Mouse (Mus musculus): ENCODE data around the gene Vti1a.

DNA sequence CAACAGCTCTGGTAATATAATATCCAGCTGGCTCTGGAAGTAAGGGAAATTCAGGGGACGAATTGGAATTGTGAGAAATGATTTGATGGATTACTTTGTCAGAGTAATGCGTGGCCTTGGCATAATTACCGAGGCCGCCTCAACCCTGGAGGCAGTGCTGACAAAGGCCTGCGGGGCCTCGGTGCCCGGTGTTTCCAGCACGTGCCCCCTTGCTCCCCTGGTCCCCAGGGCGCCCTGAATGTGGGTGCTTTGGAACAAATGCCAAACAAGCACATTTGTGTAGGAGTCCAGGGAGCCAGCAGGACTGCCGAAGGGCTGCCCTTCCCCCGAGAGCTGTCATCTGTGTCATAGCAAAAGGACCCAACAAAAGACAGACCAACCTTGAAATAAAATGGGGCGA lies 281.9 kb downstream of the Vti1a start:
- no peak for TF ChIP-seq CTCF (IDR thresholded peaks at IDR 0.05; ENCODE audit: borderline replicate concordance, insufficient read depth, low read depth, low read length)
- TF ChIP-seq POLR2A (IDR thresholded peaks at IDR 0.05; ENCODE audit: borderline replicate concordance, insufficient read depth, low read length), result no peak
